Mouse (Mus musculus) kidney, adult 11 months (tissue): Measurements from ENCODE around the gene 3110082J24Rik.
"Not testable (repeated sequence)": the region's sequence is repeated elsewhere in the genome, so short reads cannot be mapped to it uniquely, and the experiment has no call there.

Source experiments
- DNase-seq: peaks from one replicate; pipeline ENCODE4 v3.0.0; 2022

Gene 3110082J24Rik

GRCm38 (mm10) chr5:30067726-30068125 is 38.2 kb downstream of the 3110082J24Rik start:
- DNase-seq, result no peak

- DNase-seq, result not testable (repeated sequence)
Measured at GRCm38 (mm10) chr5:30059607-30060006, 46.3 kb downstream of the 3110082J24Rik start.

- no peak for DNase-seq
Measured at GRCm38 (mm10) chr5:30058216-30058731, 47.6 kb downstream of the 3110082J24Rik start.
